Mouse (Mus musculus) frontal cortex, postnatal 14 days (tissue): ENCODE results near the gene Mob3a.
"Not testable (repeated sequence)": the region's sequence is repeated elsewhere in the genome, so short reads cannot be mapped to it uniquely, and the experiment has no call there.

ENCODE experiments used
- DNase-seq, 2 experiments: peaks; one replicate each; pipeline ENCODE4 v3.0.0; 2022; ENCODE audit warnings: low spot score in 2 of 2

The Mob3a gene

DNA sequence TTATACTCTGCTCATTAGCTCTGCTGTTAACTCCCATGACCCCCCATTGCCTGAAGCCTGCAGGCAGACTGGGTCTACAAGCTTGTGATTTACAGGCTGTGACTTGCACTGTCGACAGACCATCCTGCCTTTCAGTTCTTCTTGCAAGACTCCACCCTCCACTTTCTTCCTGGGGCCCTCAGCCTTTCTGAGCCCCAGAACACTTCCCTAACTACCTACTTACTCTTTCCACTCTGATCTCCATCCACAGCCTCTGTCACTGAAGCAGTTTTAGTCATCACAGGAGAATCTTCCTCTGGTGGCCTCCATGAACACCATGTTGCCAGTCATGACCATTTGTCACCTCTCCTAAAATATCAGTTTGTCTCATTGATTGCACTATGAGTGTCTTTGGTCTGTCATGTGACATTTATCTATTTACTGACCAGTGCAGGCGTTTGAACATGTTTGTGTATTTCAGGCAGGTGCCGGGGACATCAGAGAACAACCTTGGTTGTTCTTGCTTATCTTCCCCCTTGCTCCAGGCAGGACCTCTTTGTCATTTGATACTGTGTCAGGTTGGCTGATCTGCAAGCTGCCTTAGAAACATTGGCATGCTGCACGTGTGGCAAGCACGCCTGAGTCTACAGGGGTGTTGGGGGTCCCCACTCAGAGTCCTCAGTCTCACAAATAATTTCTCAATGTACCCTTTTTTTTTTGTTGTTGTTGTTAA lies 38.1 kb downstream of the Mob3a start:
- no peak for DNase-seq

DNA sequence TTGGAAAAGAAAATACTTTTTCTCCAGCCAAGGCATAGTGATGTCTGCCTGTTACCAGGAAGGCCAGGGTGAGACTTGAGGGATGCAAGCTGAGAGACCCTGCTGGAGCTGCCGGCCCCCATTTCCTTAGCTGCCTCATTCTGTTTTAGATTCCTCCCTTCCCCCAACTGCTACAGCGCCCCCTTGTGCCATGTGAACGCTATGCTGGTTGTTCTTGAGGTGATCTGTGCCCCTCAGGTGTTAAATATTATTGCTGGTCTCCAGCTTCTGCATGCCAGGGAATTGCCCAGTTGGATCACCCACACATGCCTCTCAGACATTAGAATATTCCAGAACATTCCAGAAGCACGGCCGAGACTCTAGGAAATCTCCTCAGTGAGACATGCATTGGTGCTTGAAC lies 40.6 kb downstream of the Mob3a start:
- DNase-seq = no peak

DNA sequence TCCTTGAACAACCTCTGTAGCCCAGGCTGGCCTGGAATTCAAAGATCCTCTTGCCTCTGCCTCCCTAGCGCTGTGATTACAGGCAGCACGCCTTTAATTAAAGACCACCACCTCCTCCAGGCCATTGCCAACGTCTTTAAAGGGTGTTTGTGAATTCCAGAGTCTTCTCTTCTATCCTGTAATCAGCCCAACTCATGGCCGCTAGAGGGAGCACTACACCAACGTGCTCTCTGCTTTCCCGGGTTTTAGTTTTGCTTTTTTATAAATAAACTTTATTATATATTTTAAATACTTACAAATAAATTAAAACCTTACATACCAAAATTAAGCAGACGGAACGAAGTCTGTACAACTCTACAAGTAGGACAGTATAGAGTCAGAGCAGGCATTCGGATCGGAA lies 42.6 kb downstream of the Mob3a start:
- DNase-seq = peak in 1 of 2 experiments; percentile 71

DNA sequence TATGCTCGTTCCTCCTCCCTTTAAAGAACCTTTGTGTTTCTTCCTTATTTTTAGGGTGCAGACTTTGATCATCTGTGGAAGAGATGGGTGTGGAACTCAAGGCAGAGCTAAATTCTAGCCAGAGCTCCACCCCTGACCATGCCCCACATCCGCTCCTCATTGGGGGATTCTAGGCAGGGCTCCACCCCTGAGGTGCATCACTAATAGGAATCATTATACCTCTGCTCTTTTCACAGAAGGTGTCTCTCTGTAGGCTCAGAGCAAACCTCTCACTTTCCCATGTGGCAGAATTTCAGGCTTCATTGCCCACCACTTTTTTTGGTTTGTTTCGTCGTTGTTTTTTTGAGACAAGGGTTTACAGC lies 43.0 kb downstream of the Mob3a start:
- DNase-seq = no peak

DNA sequence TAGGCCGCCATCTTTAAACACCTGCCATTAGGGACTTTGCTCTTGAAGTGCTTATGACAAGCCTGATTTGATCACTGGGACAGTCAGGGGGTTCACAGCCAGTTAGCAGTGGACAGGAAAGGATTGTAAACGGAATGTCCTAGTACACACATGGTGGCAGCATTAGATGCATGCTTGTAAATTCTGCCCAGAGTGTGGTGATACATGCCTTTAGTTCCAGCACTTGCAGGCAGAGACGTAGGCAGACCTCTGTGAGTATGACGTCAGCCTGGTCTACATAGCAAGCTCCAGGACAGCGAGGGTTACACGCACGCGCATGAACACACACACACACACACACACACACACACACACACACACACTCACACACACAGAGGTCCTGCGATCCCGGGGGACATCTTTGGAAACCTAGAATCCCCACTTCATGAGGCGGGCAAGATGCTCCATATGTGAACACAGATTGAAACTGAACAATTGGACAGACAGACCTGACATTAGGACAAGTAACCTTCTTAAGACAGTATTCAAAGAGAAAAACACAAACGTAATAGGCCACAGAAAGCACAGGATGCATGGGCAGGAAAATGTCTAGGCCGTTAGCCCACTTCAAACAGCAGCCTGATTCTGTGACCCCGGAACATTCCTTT lies 43.5 kb downstream of the Mob3a start:
- no peak for DNase-seq

DNA sequence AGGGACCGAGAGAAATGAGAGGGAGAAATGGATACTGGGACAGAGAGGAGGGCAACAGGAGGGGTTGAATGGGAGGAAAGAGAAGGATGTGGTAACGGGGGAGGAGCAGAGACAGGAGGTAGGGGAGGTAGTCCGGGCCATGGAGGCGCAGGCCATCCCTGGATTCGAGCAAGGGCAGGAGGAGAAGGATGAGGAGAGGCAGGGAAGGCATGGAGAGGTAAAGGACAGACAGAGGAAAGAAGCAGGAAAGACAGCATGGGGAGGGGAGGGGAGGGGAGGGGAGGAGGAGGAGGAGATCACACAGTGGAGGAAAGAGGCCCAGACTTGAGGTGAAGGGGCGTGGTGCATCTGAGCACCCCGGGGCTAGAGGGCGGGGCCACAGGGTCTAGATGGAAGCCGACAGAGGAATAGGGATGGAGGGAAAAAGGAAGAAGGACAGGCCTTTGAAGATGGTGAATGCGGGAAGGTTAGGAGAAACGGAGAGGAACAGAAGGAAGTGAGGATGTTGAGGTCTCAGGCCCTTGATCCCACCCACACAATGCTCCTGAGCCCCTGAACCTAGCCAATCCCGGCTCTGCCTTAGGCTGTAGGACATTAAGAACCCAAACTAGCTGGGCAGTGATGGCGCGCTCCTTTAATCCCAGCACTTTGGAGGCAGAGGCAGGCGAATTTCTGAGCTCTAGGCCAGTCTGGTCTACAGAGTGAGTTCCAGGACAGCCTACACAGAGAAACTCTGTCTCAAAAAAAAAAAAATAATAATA lies 44.7 kb downstream of the Mob3a start, which contains the start of gene Btbd2:
TSS of gene Btbd2 (minus strand) at position 209 of the 761 bp plus-strand sequence.
- DNase-seq = no peak

DNA sequence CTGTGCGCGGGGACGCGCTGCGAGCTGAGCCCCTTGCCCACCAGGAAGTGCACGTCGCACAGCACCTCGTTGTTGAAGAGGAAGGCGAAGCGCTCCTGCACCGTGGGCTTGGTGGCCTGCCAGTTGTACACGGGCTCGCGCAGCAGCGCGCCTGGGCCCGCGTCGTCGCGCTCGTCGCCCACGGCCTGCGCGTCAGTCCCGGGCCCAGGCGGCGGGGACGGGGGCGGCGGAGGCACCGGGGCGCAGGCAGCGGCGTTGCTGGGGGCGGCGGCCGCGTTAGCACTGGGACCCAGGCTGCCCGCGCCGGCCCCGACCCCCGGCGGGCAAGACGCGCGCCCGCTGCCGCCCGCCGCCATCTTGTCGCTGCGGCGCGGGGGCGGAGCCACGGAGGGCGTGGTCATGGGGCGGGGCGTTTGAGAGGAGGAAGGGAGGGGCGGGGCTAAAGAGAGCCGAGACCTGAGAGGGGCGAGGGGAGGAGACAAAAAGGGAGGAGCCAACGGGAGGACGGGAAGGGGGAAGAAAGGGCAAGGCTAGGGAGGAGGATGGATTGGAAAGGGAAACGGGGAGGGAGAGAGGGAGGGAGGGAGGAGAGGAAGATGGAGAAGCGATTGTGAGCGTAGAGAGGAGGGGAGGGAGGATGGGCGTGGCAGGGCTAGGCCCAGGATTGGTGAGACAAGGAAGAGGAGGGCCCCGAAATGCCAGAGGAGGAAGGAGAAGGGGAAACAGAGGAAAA lies 45.5 kb downstream of the Mob3a start:
- DNase-seq = peak; percentile 90 to 91

DNA sequence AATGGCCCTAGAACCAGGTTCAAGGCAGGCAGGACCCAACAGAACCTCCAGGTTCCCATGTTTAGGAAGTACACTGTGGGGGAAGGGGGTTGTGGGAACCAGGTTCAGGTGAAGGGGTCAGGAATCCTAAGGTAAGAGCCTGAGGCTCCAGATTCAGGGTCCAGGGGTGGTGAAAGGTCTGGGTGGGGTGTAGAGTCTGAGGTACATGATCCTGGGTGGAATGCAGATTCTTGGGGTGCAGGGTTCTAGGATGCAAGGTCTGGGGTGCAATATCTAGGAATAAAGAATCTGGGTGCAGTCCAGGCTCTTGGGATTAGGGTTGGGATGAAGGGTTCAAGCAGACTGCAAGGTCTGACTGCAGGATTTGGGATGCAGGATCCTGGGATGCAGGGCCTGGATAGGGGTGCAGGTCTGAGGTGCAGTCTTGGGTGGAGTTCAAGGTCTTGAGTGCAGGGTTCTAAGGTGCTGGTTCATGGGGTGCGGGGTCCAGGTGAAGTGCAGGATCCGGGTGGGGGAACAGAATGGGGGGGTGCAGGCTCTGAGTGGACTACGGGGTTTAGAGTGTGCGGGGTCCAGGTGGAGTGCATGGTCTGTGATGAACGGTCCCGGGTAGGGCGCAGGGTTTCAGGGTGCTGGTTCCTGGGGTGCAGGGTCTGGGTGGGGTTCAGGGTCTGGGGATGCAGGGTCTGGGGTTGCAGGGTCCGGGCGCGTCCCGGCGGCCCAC lies 46.2 kb downstream of the Mob3a start:
- DNase-seq = no peak

DNA sequence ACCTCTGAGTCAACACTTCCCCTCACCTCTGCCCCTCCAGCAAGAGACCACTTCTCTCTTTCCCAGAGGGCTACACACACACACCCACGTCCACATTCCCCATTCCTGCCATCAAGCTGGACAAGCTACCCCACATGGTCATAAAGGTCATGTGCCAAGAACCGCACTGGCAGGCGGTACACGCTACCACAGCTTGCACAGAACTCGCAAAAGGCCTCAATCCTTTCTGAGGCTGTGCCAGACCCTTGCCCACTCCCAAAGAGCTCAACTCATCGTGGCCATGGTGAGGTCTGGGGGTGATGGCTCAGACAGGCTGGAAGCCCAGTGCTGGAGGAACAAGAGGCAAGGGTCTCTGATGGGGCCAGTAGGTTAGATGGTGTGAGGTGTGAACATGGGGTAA lies 46.9 kb downstream of the Mob3a start:
- no peak for DNase-seq

DNA sequence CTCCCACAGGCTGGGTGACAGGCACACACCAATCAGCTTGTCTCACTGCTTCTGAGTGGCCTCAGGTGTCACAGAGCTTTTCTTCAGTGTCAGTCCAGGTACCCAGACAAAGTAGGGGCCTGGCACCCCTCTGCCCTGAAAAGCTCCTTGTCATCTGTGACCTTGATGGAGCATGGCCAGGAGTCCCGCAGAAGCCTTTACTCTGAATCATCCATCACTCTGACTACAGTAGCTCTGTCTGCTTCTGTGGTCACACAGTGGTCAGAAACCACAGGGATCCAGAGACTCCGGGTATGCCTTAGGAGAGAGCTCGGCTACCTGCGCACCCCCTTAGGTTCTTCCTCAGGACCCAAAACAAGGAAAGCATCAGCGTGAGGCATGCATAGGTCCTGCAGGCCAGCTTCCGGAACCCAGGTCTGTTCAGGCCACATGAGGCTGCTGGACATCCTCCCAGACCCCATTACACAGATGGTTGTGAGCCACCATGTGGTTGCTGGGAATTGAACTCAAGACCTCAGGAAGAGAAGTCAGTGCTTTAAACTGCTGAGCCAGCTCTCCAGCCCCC lies 48.5 kb downstream of the Mob3a start:
- no peak for DNase-seq

DNA sequence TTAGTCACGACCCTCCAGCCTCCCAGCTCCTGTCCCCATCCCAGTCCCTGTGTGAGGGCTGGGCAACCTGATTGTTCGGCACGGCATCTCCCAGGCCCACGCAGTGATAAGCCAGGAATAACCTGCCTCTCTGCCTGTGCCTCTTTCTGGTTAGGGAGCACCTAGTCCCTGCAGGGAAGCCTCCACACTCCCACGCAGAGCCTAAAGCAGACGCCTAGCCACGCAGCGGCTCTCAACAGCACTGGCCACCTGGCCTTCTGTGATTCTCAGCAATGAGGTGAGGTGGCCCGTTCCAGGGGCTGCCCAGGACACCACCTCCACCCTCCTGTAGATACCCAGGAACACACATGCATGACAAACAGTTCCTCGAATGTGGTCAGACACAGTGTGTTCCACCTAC lies 51.4 kb downstream of the Mob3a start:
- no peak for DNase-seq

DNA sequence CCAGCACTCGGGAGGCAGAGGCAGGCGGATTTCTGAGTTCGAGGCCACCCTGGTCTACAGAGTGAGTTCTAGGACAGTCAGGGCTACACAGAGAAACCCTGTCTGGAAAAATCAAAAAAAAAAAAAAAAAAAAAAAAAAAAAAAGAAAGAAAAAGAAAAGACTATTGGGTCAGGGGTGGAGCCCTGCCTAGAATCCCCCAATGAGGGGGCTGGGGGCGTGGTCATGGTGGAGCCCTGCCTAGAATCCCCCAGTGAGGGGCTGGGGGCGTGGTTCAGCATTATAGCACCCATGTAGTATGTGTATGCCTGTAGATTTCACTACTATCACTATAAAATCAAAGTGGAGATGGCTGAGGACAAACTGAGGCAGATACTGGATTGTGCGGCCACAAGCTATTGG lies 51.9 kb downstream of the Mob3a start:
- DNase-seq = not testable (repeated sequence)

DNA sequence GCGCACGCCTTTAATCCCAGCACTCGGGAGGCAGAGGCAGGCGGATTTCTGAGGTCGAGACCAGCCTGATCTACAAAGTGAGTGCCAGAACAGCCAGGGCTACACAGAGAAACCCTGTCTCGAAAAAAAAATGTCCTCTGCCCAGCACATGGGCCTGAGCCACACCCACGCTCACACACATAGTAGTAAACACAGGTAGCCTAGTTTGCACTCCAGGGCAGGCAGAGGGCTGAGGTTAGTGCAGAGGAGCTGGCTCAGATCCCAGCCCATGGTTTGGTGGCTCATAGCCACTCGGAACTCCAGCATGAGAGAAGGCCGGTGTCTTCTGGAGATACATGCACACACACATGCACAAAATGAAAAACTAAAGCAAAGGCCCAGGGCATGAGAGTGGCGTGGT lies 54.8 kb downstream of the Mob3a start:
- DNase-seq = no peak

DNA sequence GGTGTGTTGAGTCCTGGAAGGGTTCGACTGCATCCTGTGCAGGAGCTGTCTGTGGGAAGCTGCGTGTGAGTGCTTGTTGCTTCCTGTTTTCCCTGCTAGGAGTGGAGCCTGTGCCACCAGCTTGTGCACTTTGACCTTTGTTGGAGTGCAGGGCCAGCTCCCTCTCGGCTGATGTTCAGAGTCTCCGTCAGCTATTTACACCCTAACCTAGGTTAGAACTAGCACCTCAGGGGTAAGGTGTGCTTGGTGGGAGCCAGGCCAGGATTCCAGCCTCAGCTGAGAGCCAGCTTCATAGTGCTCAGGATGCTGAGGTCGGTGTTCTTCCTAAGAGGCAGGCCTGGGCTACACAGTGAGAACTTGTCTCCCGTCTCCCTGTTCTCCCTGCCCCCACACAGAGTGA lies 66.4 kb downstream of the Mob3a start:
- DNase-seq = no peak
